Mouse (Mus musculus) embryonic facial prominence, embryonic 13.5 days (tissue): ENCODE measurements around the gene 4933434E20Rik. TPM values are rescaled to one million over a fixed set of nuclear protein-coding genes. Genes with fewer than 3 reads are reported as not detected.

Experiments
- ATAC-seq: fragments of 200-750 bp; cut with Nextera tagmentation; 2 replicates; pipeline ENCODE4 v1.8.0; 2017; ENCODE audit warnings: low read depth; ENCODE audit not compliant: insufficient number of reproducible peaks, insufficient read depth, low FRiP score, low TSS enrichment
- H3K27ac ChIP-seq: fragments of 300-500 bp; sonication (generic); 2 replicates; pipeline ENCODE4 v1.5.1; 2015; ENCODE audit warnings: moderate library complexity, mild to moderate bottlenecking, inconsistent platforms
- H3K27me3 ChIP-seq: fragments of 300-500 bp; sonication (generic); 2 replicates; pipeline ENCODE4 v1.6.1; 2015; ENCODE audit warnings: mild to moderate bottlenecking, inconsistent platforms
- H3K36me3 ChIP-seq: fragments of 300-500 bp; sonication (generic); 2 replicates; pipeline ENCODE4 v1.6.1; 2015; ENCODE audit warnings: mild to moderate bottlenecking, inconsistent platforms
- H3K4me1 ChIP-seq: fragments of 300-500 bp; sonication (generic); 2 replicates; pipeline ENCODE4 v1.6.1; 2015; ENCODE audit warnings: inconsistent platforms
- H3K4me2 ChIP-seq: fragments of 300-500 bp; sonication (generic); 2 replicates; pipeline ENCODE4 v1.6.1; 2015; ENCODE audit warnings: moderate library complexity, mild to moderate bottlenecking, inconsistent platforms
- H3K4me3 ChIP-seq: fragments of 300-500 bp; sonication (generic); 2 replicates; pipeline ENCODE4 v1.5.1; 2015; ENCODE audit warnings: mild to moderate bottlenecking, inconsistent platforms
- H3K9ac ChIP-seq: fragments of 300-500 bp; sonication (generic); 2 replicates; pipeline ENCODE4 v1.6.1; 2015; ENCODE audit warnings: mild to moderate bottlenecking, inconsistent platforms
- H3K9me3 ChIP-seq: fragments of 300-500 bp; sonication (generic); 2 replicates; pipeline ENCODE4 v1.6.1; 2016; ENCODE audit warnings: inconsistent platforms
- WGBS: fragments of 180-500 bp; shearing (Covaris S2); methylation state at CpG from one replicate; pipeline ENCODE4 v1.1.7; 2015; ENCODE audit warnings: mixed read lengths; 5-methylcytosine and 5-hydroxymethylcytosine counted together
- polyA plus RNA-seq: library from polyadenylated mRNA; unstranded; fragments of >200 nt; fragmentation: Nextera tagmentation; extraction: Ambion mirVana; gene quantifications from 2 replicates; pipeline ENCODE4 v1.2.1, GENCODE M21; 2015

Gene 4933434E20Rik
- polyA plus RNA-seq, 1 experiment from 2014 or later = 149 TPM

DNA sequence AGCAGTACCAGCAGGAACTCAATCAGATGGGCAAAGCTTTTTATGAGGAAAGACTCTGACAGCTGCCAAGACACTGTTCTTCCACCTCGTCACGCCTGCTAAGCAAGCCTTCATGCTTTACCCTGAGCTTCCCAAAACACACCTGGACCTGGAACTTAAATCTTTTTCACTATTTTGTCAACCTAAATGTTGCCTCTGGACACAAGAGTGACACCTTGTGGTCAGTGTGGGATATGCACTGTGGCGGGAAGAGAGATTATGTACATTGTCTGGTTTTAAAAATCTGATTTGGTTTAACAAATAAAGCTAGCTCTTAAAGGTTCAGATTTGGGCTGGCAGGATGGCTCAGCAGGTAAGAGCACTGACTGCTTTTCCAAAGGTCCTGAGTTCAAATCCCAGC, 14.1 kb downstream of the 4933434E20Rik start:
- Histone ChIP-seq H3K27me3 (no peaks in the 10 kb centered on the region), H3K4me1 (no peaks in the 10 kb centered on the region), H3K4me3 (no peak overlapping the region), H3K4me2 (no peak overlapping the region), H3K9ac (no peak overlapping the region), H3K27ac (no peak overlapping the region), H3K9me3 (no peaks in the 10 kb centered on the region), H3K36me3 (peaks cover 29% of the 10 kb centered on the region)
- no peak for ATAC-seq
- 59% methylated on average over 3 of the region's 3 CpGs for WGBS

DNA sequence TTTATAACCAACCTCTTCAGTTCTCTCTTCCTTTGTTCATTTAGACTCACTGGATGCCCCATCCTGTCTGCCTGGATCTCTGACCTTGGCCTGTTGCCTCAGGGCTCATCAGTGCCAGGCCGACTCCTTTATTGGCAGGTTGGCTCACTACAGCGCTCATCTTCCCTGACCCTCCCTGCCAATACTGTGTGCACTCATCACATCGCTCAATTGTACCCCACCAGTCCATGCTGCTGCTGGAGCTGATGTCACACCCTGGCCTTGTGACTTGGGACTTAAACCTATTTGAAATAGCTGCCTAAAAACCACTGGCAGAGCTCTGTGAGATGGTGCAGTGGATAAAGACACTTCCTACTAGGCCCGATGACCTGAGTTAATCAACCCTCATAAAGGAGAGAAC, 16.4 kb downstream of the 4933434E20Rik start:
- Histone ChIP-seq H3K27me3 (no peaks in the 10 kb centered on the region), H3K4me3 (no peak overlapping the region), H3K36me3 (peaks cover 6% of the 10 kb centered on the region), H3K4me2 (no peak overlapping the region), H3K9ac (no peak overlapping the region), H3K27ac (no peak overlapping the region), H3K4me1 (no peaks in the 10 kb centered on the region), H3K9me3 (no peaks in the 10 kb centered on the region)
- WGBS = 88% methylated on average over 4 of the region's 4 CpGs
- ATAC-seq = no peak

DNA sequence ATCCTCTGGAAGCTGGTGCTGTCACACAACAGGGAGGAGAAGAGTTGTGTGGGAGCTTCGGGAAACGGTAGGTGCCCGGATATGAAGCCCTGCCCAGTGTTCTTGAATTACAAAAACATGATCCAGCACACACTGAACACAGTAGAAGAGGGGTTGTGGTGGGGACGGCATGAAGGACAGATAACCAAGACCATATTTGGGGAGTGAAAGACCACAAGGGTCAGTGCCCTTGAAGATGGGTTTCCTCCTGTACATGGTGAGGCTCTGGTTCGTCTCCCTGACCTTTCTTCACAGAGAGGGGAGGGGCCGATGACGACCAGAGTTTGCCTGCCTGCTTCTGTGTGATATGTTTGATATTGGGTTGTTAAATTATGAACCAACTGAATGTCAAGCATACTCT, 18.3 kb downstream of the 4933434E20Rik start:
- no peak overlapping the region for H3K9ac ChIP-seq
- no peaks in the 10 kb centered on the region for H3K4me1 ChIP-seq
- no peaks in the 10 kb centered on the region for H3K36me3 ChIP-seq
- no peak overlapping the region for H3K27ac ChIP-seq
- H3K4me2 ChIP-seq = no peak overlapping the region
- ATAC-seq = no peak
- no peaks in the 10 kb centered on the region for H3K9me3 ChIP-seq
- H3K27me3 ChIP-seq = no peaks in the 10 kb centered on the region
- 68% methylated on average over 7 of the region's 7 CpGs for WGBS
- H3K4me3 ChIP-seq = no peak overlapping the region

DNA sequence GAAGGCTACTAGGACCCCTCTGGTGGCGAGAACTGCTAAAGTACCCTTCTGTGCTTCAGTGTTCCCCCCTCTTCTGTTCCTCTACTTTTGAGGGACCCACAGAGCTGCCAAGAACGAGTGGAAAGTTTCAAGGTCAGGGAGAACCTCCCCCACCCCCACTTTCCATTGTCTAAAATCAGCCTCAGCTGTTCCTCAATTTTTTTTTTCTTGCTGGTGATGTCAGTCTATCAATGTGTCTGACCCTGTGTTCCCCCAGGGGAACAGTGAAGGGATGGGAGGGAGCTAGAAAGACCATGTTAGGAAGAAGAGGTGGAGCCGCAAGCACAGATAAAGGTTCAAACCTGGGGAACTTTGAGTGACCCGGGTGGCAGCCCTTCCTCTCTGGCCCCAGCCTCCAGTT, 20.9 kb downstream of the 4933434E20Rik start, which contains the start of gene Tpm3:
Gene Tpm3 (plus strand): TSS at position 356 of the 400 bp plus-strand sequence.
- Histone ChIP-seq H3K9me3 (no peaks in the 10 kb centered on the region), H3K27me3 (no peaks in the 10 kb centered on the region), H3K27ac (no peak within 1 kb of the TSS), H3K4me1 (peaks cover 6% of the 10 kb centered on the region), H3K4me2 (no peak within 1 kb of the TSS), H3K9ac (no peak within 1 kb of the TSS), H3K36me3 (no peaks in the 10 kb centered on the region), H3K4me3 (no peak within 1 kb of the TSS)
- WGBS = 69% methylated on average over 4 of the region's 4 CpGs
- ATAC-seq = no peak

DNA sequence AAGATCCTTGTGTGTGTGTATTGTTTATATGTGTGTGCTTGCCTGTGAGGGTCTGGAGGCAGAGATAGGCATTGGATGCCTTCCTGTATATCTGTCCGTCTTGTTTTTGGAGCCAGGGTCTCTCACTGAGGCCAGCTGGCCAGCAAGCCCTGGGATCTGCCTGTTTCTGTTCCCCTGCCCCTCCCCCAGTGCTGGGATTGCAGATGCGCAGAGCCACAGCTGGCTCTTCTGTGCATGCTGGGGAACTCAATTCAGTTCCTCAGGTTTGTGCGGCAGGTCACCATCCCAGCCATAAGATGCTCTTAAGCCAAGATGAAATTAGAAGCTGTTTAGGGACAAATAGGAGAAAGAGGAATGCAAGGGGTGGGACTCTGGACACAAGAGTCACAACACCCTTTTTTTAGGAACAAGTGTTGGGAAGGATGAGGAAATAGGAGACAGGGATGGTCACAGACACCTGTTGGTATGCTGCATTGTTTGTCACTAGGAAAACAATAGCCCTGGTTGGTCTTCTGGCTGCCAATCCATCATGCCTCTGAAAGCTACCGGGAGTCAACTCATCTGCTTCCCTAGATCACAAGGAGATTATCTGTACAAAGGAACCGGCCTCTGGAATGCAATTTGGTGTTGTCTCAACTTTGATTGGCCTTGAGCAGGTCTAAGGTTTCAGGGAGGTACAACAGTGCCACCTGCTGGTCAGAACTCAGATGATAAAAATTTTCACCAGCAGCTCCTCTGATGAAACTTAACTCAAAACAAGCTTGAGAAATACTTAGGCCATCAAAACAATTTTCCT, 25.7 kb downstream of the 4933434E20Rik start:
- H3K36me3 ChIP-seq = no peaks in the 10 kb centered on the region
- WGBS = 17% methylated on average over 5 of the region's 5 CpGs
- peak overlapping the region; percentile 43 for H3K4me2 ChIP-seq
- H3K4me3 ChIP-seq = 0 out of 2 replicates have a peak overlapping the region, but pooled peaks have one; percentile 2
- H3K27ac ChIP-seq = no peak overlapping the region
- peaks cover 25% of the 10 kb centered on the region for H3K4me1 ChIP-seq
- no peaks in the 10 kb centered on the region for H3K27me3 ChIP-seq
- no peaks in the 10 kb centered on the region for H3K9me3 ChIP-seq
- ATAC-seq = no peak
- H3K9ac ChIP-seq = 0 out of 2 replicates have a peak overlapping the region, but pooled peaks have one; percentile 51

DNA sequence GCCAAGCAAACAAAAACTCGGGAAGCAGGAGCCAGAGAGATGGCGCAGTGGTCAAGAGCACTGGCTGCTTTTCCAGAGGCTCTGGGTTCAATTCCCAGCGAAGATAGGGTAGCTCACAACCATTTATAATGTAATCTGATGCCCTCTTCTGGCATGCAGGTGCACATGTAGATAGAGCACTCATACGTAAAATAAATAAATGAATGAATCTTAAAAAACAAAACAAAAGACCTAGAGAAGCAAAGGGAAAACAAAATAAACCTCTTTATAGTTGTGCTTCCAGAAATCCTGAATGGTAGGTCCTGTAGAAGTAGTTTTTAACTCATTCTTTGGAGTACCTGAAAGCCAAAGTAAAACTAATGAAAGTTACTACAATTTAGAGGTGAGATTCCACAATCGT, 26.8 kb downstream of the 4933434E20Rik start:
- ATAC-seq = no peak
- 0 out of 2 replicates have a peak overlapping the region, but pooled peaks have one; percentile 39 for H3K27ac ChIP-seq
- H3K4me3 ChIP-seq = no peak overlapping the region
- no peaks in the 10 kb centered on the region for H3K27me3 ChIP-seq
- H3K9ac ChIP-seq = no peak overlapping the region
- H3K9me3 ChIP-seq = no peaks in the 10 kb centered on the region
- no peak overlapping the region for H3K4me2 ChIP-seq
- no peaks in the 10 kb centered on the region for H3K36me3 ChIP-seq
- 52% methylated on average over 5 of the region's 5 CpGs for WGBS
- H3K4me1 ChIP-seq = peaks cover 35% of the 10 kb centered on the region

DNA sequence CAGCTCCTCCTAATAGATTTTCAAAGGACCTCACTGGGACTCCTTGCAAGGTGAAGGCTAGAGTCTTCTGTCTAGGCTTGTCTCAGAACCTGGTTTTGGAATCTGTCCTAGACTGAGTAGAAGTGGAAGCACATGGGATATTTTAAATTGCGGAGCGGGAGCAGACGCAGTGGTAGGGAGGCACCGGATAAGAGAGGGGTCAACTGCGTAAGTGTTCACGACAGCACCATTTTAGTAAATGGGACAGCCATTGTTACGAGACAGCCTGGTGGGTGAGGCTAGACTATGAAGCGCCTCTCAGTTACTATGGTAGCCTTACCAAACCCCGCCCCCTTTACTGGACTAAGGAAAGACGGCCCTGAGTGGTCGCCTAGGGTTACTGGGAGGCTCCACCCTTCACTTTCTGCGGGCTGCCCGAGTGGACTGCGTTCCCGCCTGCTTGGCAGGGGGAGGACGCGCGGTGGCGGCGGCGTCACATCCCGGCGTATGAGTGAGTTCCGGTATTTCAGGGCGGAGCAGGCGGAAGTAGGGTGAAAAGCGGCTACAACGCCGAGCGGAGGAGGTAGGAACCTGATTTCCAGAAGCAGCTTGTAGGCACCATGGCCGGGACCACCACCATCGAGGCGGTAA, 27.8 kb downstream of the 4933434E20Rik start:
- Histone ChIP-seq H3K4me2 (peak overlapping the region; percentile 75), H3K9ac (peak overlapping the region; percentile 88), H3K36me3 (no peaks in the 10 kb centered on the region), H3K27ac (peak overlapping the region; percentile 98), H3K4me1 (peaks cover 46% of the 10 kb centered on the region), H3K9me3 (no peaks in the 10 kb centered on the region), H3K27me3 (no peaks in the 10 kb centered on the region), H3K4me3 (peak overlapping the region; percentile 89)
- WGBS = under 1% methylated on average over 33 of the region's 33 CpGs
- ATAC-seq = peak; percentile 93

DNA sequence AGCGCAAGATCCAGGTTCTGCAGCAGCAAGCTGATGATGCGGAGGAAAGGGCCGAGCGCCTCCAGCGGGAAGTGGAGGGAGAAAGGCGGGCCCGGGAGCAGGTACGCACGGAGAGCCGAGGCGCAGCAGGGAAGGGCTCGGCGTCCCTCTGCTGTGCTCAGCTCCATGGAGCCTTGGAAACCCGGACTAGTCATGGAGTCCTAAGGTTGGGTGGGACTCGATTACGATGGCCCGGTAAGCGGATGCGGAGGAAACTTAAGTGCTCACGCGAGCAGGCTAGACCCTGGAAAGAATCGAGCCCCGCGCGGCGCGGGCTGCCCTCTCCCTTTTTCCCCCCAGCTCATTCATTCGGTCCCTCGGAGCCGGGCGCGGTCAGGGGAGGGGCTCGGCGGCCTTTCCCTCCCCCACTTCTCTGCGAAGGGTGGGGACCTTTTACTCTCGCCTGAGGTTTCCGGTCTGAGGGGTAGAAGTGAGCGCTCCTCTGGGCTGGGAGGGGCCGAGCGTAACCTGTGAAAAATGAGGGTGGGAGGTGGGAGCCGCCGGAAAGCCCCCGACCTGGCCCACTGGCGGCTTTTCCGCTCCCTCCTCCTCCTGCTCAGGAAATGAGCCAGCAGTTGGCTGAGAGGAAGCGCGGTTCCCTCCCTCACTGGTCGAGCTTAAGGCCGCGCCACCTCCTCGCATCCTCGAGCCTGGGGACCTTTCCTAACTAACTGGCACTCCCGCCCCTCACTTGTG, 28.5 kb downstream of the 4933434E20Rik start:
- ATAC-seq = peak; percentile 61
- peaks cover 52% of the 10 kb centered on the region for H3K4me1 ChIP-seq

DNA sequence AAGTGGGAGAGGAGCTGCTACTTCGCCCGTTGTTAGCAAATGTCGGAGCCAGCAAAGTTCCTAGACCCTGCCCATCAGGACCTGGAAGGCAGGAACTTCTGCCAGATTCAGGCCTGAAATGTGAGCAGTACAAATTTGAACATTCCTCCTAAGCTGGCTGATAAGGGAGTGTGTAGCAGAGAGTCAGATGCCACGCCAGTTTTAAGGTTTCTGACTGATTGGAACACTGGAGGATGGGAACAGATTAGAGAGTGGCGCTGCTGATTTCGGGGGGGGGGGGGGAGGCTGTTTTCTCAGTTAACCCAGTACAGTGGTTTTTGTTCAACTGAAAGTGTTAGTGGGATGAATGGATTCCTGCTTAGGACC, 29.0 kb downstream of the 4933434E20Rik start:
- Histone ChIP-seq H3K36me3 (no peaks in the 10 kb centered on the region), H3K4me1 (peaks cover 58% of the 10 kb centered on the region), H3K27ac (peak overlapping the region; percentile 98), H3K9ac (peak overlapping the region; percentile 88), H3K4me2 (peak overlapping the region; percentile 75), H3K9me3 (no peaks in the 10 kb centered on the region), H3K27me3 (no peaks in the 10 kb centered on the region), H3K4me3 (peak overlapping the region; percentile 89)
- ATAC-seq = no peak
- 3% methylated on average over 6 of the region's 6 CpGs for WGBS

More for the DNA sequence above, 28.5 kb downstream of the 4933434E20Rik start:
- H3K27me3 ChIP-seq = no peaks in the 10 kb centered on the region
- peak overlapping the region; percentile 98 for H3K27ac ChIP-seq
- H3K9ac ChIP-seq = peak overlapping the region; percentile 88
- peak overlapping the region; percentile 75 for H3K4me2 ChIP-seq
- no peaks in the 10 kb centered on the region for H3K9me3 ChIP-seq
- H3K4me3 ChIP-seq = peak overlapping the region; percentile 89
- no peaks in the 10 kb centered on the region for H3K36me3 ChIP-seq
- WGBS = under 1% methylated on average over 53 of the region's 53 CpGs

DNA sequence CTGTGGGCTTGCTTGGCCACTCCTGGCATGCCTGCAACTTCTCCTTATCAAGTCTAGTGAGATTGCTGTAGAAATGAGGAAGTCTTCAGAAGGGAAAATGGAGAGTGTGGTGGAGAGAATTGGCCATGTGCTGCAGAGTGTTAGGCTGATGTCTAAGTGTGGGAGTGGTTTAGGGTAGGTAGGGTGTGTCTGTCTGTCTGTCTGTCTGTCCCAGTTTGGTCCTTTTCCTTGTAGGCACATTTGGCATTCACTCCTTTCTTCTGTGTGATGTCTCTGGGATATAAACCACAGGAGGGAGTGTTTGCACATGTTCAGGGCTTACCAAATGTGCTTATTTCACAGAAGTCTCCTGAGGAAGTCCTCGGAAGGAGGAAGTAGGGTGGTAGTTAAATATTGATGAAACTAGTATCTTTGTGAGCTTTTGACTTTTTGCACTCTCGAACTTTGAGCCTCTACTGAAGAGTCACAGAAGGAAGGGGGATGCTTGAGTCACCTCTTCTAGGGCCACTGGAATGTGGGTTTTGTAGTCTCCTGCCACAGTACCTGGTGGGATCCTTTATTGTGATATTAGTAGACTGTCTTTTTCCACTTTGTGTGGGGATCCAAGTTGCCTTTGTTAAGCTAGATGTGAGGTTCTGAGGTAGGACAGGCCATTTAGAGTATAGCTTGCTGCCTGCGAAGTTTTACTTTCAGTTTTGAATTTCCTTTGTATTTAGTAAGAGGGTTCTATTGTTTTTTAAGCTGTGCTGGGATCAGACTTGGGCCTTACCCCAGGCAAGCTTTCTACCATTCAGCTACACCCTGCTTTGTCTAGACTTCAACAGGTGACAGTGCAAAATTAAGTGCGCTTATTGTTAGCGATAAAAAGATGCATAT, 30.2 kb downstream of the 4933434E20Rik start:
- H3K9ac ChIP-seq = peak overlapping the region; percentile 52
- no peaks in the 10 kb centered on the region for H3K9me3 ChIP-seq
- 74% methylated on average over 5 of the region's 5 CpGs for WGBS
- H3K36me3 ChIP-seq = peaks cover 7% of the 10 kb centered on the region
- peaks cover 58% of the 10 kb centered on the region for H3K4me1 ChIP-seq
- no peak overlapping the region for H3K27ac ChIP-seq
- H3K27me3 ChIP-seq = no peaks in the 10 kb centered on the region
- no peak for ATAC-seq
- H3K4me2 ChIP-seq = peak overlapping the region; percentile 75
- peak overlapping the region; percentile 89 for H3K4me3 ChIP-seq

DNA sequence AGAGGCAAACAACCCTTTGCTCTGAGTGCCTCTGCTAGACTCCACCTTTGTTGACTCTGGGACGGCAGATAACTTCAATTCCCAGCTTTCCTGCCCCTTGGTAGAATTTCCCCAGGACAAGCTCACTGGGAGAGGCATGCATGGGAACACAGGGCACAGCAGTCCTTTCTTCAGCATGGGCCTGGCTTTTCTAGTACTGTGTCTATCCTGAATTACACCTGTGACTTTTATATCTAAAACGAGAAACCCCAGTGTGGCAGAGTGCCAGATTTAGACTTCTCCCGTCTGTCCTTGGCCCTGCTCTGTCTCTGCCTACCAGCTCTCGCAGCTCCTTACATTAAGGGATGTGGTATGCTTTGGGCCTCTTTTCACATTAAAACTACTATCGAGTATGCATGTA, 31.6 kb downstream of the 4933434E20Rik start:
- Histone ChIP-seq H3K27me3 (no peaks in the 10 kb centered on the region), H3K36me3 (peaks cover 20% of the 10 kb centered on the region), H3K27ac (peak overlapping the region; percentile 48), H3K4me2 (peak overlapping the region; percentile 24), H3K9ac (peak overlapping the region; percentile 49; the same call in 1 of the 2 replicates), H3K9me3 (no peaks in the 10 kb centered on the region), H3K4me3 (no peak overlapping the region), H3K4me1 (peaks cover 51% of the 10 kb centered on the region)
- WGBS = 58% methylated on average over 5 of the region's 5 CpGs
- no peak for ATAC-seq
